Mouse (Mus musculus): ENCODE measurements around the gene Ap4s1. TPM values are rescaled to one million over a fixed set of nuclear protein-coding genes. Genes with fewer than 3 reads are reported as not detected.

Ap4s1 gene
- polyA plus RNA-seq, 1 experiment from 2014 or later: 29.3 TPM

GRCm38 (mm10) chr12:51736807-51737206, 46.0 kb downstream of the Ap4s1 start:
- WGBS: 58% methylated on average over 1 of the region's 1 CpGs
- H3K4me2 ChIP-seq: no peak overlapping the region
- no peaks in the 10 kb centered on the region for H3K36me3 ChIP-seq
- H3K9ac ChIP-seq: no peak overlapping the region
- no peaks in the 10 kb centered on the region for H3K9me3 ChIP-seq
- H3K27me3 ChIP-seq: no peaks in the 10 kb centered on the region
- H3K27ac ChIP-seq: no peak overlapping the region
- H3K4me3 ChIP-seq: no peak overlapping the region
- ATAC-seq (ENCODE audit: insufficient number of reproducible peaks, low FRiP score, low TSS enrichment, low read depth): no peak
- H3K4me1 ChIP-seq: peaks cover 21% of the 10 kb centered on the region

DNA sequence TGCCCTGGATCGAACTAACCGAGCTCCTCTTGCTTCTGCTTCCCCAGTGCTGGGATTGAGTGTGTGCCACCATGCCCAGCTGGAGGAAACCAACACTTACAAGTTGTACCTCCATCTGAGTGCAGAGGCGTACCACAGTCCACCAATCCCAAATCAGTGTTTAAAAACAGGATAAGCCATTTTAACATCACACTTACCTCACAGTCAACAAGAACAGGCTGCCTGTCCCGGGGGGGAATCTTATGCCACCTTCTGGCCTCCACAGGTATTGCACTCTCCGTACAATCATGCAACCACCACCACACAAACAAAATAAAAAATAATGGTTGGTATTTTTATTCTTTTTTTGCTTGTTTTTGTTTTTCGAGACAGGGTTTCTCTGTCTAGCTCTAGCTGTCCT, 50.9 kb downstream of the Ap4s1 start:
- Histone ChIP-seq H3K36me3 (peaks cover 39% of the 10 kb centered on the region), H3K9me3 (no peaks in the 10 kb centered on the region), H3K4me1 (no peaks in the 10 kb centered on the region), H3K4me2 (no peak overlapping the region), H3K27me3 (no peaks in the 10 kb centered on the region), H3K4me3 (no peak overlapping the region), H3K27ac (no peak overlapping the region), H3K9ac (no peak overlapping the region)
- ATAC-seq (ENCODE audit: insufficient number of reproducible peaks, low FRiP score, low TSS enrichment, low read depth): no peak
- 85% methylated on average over 6 of the region's 6 CpGs for WGBS

GRCm38 (mm10) chr12:51744957-51745356, 54.1 kb downstream of the Ap4s1 start:
- WGBS: 28% methylated on average over 6 of the region's 6 CpGs
- H3K9ac ChIP-seq: no peak overlapping the region

GRCm38 (mm10) chr12:51747348-51747747, 56.5 kb downstream of the Ap4s1 start:
- H3K36me3 ChIP-seq: peaks cover 81% of the 10 kb centered on the region
- no peaks in the 10 kb centered on the region for H3K4me1 ChIP-seq
- H3K4me3 ChIP-seq: no peak overlapping the region
- no peaks in the 10 kb centered on the region for H3K9me3 ChIP-seq
- no peak overlapping the region for H3K9ac ChIP-seq
- H3K4me2 ChIP-seq: no peak overlapping the region
- 90% methylated on average over 2 of the region's 2 CpGs for WGBS
- no peak overlapping the region for H3K27ac ChIP-seq
- no peaks in the 10 kb centered on the region for H3K27me3 ChIP-seq
- ATAC-seq (ENCODE audit: insufficient number of reproducible peaks, low FRiP score, low TSS enrichment, low read depth): no peak

More at GRCm38 (mm10) chr12:51744957-51745356, 54.1 kb downstream of the Ap4s1 start:
- H3K9me3 ChIP-seq: no peaks in the 10 kb centered on the region
- H3K4me1 ChIP-seq: no peaks in the 10 kb centered on the region
- no peak overlapping the region for H3K4me2 ChIP-seq
- H3K27me3 ChIP-seq: no peaks in the 10 kb centered on the region
- H3K4me3 ChIP-seq: no peak overlapping the region
- H3K36me3 ChIP-seq: peaks cover 64% of the 10 kb centered on the region
- H3K27ac ChIP-seq: no peak overlapping the region
- ATAC-seq (ENCODE audit: insufficient number of reproducible peaks, low FRiP score, low TSS enrichment, low read depth): no peak

DNA sequence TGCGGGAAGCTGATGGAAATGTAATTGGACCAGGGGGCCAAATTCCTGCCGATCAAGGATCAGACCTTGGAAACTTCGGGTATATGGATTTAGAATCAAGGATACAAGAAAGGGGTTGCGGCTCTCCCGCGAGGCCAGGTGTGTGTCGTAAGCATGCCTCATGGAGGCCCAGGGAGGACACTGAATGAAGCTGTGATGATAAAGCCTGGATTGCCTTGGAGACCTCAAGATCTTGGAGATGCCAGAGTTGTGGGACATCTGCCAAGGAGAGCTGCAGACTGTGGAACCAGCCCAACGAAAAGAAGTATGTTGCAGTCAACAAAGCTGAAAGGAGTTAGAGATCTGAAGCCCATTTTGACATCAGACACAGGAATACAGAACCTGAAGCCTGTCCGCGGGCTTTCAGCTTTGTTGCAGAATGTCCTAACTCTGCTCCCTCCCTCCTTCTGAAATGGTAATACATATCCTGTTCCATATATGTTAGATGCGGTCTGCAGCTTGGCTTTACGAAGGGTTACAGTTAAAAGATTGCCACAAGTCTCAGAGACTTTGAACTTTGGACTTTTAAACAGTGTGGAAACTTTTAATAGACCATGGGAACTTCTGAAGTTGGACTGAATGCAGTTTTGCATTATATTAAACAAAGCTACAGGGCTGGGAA, 65.2 kb downstream of the Ap4s1 start:
- Histone ChIP-seq H3K36me3 (peaks cover 67% of the 10 kb centered on the region), H3K4me3 (no peak overlapping the region), H3K9ac (no peak overlapping the region), H3K4me1 (no peaks in the 10 kb centered on the region), H3K27ac (no peak overlapping the region), H3K4me2 (no peak overlapping the region), H3K9me3 (no peaks in the 10 kb centered on the region), H3K27me3 (no peaks in the 10 kb centered on the region)
- WGBS: 92% methylated on average over 12 of the region's 12 CpGs
- no peak for ATAC-seq (ENCODE audit: insufficient number of reproducible peaks, low FRiP score, low TSS enrichment, low read depth)

DNA sequence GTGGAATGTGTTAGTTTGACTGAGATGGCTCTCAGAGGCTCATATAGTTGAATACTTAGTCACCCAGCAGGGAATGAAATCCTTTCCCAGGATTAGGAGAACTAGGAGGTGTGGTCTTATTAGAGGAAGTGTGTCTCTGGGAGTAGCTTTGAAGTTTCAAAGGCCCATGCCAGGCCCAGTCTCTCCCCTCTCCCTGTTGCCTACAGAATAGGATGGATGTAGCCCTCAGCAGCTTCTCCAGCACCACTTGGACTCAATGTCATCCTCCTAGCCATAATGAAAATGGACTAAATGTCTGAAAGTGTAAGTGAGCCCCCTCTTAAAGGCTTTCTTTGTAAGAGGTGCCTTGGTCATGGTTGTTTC, 65.7 kb downstream of the Ap4s1 start:
- no peak for ATAC-seq (ENCODE audit: insufficient number of reproducible peaks, low FRiP score, low TSS enrichment, low read depth)
- Histone ChIP-seq H3K4me3 (no peak overlapping the region), H3K4me2 (no peak overlapping the region), H3K27me3 (no peaks in the 10 kb centered on the region), H3K27ac (no peak overlapping the region), H3K9me3 (no peaks in the 10 kb centered on the region), H3K36me3 (peaks cover 64% of the 10 kb centered on the region), H3K4me1 (no peaks in the 10 kb centered on the region), H3K9ac (no peak overlapping the region)

DNA sequence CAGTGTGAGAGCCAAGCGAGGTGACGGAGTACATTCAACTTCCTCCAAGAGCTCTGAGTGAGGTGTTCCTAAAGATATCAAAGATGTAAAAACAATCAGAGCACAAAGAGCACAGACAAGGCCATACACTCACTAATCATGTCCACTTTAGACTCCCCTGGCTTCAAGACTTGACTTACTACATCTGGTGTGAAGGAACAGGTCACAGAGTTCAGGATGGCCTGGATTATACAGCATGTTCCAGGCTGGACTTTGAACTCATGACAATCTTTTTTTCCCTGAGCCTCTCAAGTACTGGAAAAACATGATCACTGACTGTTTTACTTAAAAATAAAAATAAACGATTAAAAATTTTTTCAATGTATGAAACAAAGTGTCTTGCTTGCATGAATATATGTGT, 68.5 kb downstream of the Ap4s1 start:
- ATAC-seq (ENCODE audit: insufficient number of reproducible peaks, low FRiP score, low TSS enrichment, low read depth): no peak
- Histone ChIP-seq H3K9ac (no peak overlapping the region), H3K4me1 (no peaks in the 10 kb centered on the region), H3K9me3 (no peaks in the 10 kb centered on the region), H3K27ac (no peak overlapping the region), H3K27me3 (no peaks in the 10 kb centered on the region), H3K4me3 (no peak overlapping the region), H3K4me2 (no peak overlapping the region), H3K36me3 (peaks cover 69% of the 10 kb centered on the region)
- WGBS: 95% methylated on average over 3 of the region's 3 CpGs

- Histone ChIP-seq H3K4me3 (no peak overlapping the region), H3K4me2 (no peak overlapping the region), H3K27me3 (no peaks in the 10 kb centered on the region), H3K27ac (no peak overlapping the region), H3K36me3 (peaks cover 58% of the 10 kb centered on the region), H3K4me1 (no peaks in the 10 kb centered on the region), H3K9ac (no peak overlapping the region), H3K9me3 (no peaks in the 10 kb centered on the region)
- ATAC-seq (ENCODE audit: insufficient number of reproducible peaks, low FRiP score, low TSS enrichment, low read depth): no peak
- 91% methylated on average over 4 of the region's 4 CpGs for WGBS
Observed at GRCm38 (mm10) chr12:51767454-51767853, 76.6 kb downstream of the Ap4s1 start.

DNA sequence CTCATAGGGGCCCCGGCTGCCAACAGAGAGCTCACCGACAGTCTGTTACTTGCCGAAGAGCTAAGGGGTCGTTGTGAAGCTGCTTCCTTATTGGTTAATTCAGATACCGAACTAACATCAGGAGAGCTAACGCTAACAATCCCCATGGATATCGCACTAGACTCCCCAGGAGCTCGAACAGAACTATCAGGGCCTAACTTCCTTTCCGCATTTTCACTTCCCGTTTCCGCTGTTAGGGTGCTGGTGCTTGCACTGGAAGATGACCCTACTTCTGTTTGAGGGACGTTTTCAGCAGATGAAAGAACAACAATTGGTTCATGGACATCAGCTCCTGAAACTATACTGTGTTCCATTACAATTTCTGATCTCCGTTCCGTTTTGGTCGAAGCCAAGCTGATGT, 77.9 kb downstream of the Ap4s1 start:
- Histone ChIP-seq H3K27me3 (no peaks in the 10 kb centered on the region), H3K4me3 (no peak overlapping the region), H3K27ac (no peak overlapping the region), H3K4me2 (no peak overlapping the region), H3K9ac (no peak overlapping the region), H3K4me1 (no peaks in the 10 kb centered on the region), H3K36me3 (peaks cover 53% of the 10 kb centered on the region), H3K9me3 (no peaks in the 10 kb centered on the region)
- 93% methylated on average over 15 of the region's 15 CpGs for WGBS
- ATAC-seq (ENCODE audit: insufficient number of reproducible peaks, low FRiP score, low TSS enrichment, low read depth): no peak

DNA sequence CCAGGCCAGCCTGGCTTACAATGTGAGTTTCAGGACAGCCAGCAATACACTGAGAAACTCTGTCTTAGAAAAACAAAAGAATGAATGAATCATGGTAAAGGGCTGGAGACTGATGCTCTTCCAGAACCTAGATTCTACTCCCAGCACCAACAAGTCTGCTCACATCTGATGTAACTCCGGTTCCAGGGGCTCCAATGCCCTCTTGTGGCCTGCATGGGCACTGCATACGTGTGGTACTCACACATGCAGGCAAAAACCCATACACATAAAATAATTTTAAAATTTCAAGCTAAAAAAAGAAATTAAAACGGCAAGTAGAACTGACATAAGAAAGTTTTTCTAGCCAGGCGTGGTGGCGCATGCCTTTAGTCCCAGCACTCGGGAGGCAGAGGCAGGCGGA, 94.0 kb downstream of the Ap4s1 start:
- Histone ChIP-seq H3K4me1 (no peaks in the 10 kb centered on the region), H3K4me3 (no peak overlapping the region), H3K27me3 (no peaks in the 10 kb centered on the region), H3K9me3 (no peaks in the 10 kb centered on the region), H3K36me3 (peaks cover 68% of the 10 kb centered on the region), H3K4me2 (no peak overlapping the region), H3K27ac (no peak overlapping the region), H3K9ac (no peak overlapping the region)
- ATAC-seq (ENCODE audit: insufficient number of reproducible peaks, low FRiP score, low TSS enrichment, low read depth): no peak
- 93% methylated on average over 7 of the region's 7 CpGs for WGBS

Other genes starting within 250 kb of the Ap4s1 start
- 10.2 and 14.5 TPM in 2 replicates for gene Coch, start 97.7 kb upstream of the Ap4s1 start, polyA plus RNA-seq (2015; fragmentation: Nextera tagmentation; extraction: Ambion mirVana)
- 35.5 and 47.1 TPM in 2 replicates for gene Strn3, start 864 bp downstream of the Ap4s1 start, polyA plus RNA-seq (2015; fragmentation: Nextera tagmentation; extraction: Ambion mirVana)
- gene Hectd1, start 138.5 kb downstream of the Ap4s1 start, polyA plus RNA-seq (2015; fragmentation: Nextera tagmentation; extraction: Ambion mirVana): 36.5 and 38.9 TPM in 2 replicates

Measured in limb, embryonic 15.5 days (tissue).